Mouse (Mus musculus) layer of hippocampus, postnatal 25 days (tissue): ENCODE measurements around the gene Eef1akmt2. TPM values are rescaled to one million over a fixed set of nuclear protein-coding genes. Genes with fewer than 3 reads are reported as not detected.

Source experiments
- DNase-seq, 2 experiments: peaks; one replicate each; pipeline ENCODE4 v3.0.0; 2022; ENCODE audit warnings: mixed read lengths in 2 of 2, low spot score in 1 of 2; ENCODE audit errors: extremely low spot score in 1 of 2
- total RNA-seq, 2 experiments: library from RNA; stranded (reverse); gene quantifications; 2 replicates each; pipeline ENCODE4 v1.2.3; 2021

Gene Eef1akmt2
- total RNA-seq, 2 experiments from 2014 or later = 29.1 to 38.7 TPM

DNA sequence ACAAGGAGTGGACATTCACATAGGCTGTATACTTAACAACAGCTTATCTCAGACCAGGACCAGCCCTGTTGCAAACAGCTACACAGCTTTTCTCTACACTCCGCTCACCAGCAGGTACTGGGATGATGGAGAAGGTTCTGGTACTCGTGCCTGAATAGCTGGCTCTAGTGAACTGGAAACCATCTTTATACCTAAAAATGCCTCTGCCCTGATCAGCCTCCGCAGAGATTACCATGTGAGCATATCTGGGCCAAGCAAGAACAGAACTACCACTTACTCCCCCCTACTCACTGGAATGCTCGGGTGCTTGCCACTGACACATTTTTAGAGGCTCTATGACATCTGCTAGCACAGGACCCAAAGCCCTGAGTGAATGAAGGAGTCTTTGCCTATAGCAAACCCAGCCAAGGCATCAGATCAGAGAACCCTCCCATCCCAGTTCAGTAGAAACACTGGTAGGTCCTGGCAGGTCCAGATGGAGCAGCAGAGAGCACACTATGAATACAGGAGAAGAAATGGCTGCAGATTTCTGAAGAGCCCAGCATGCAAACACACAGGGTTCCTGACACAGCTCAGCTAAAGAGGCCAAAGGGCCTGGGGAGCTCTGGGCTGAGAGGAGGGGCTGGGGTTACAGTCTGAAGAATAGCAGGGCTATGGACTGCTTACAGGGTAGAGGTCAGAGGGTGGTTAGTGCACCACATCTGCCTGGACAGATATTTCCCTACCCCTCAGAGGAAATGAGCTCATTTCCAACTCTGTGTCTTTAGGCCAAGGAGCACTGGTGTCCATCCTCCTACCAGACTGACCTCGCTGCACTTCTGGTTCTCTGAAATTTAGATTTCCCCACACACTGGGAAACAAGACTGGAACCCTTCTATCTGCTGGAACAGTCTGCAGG is 53.1 kb downstream of the Eef1akmt2 start:
- no peak for DNase-seq

- no peak for DNase-seq
Measured at GRCm38 (mm10) chr7:132795141-132795540, 57.3 kb downstream of the Eef1akmt2 start.

DNA sequence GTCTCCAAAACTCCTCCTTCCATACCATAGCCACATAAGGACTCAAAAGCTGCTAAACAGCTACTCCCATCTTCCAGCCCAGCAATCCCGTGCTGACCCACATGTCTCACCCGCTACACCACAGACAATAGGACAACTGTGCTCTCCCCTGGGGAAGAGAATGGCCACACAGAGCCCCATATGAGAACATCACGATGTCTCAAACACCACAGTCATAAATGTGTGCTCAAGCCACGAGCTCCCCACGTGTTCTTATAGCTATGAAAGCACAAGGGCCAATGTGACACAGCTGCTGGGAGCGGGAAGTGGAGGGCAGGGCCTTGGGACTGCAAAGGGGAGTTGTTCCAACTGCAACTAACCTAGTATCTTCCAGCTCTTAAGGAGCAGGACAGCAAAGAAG is 59.0 kb downstream of the Eef1akmt2 start:
- DNase-seq = no peak

DNA sequence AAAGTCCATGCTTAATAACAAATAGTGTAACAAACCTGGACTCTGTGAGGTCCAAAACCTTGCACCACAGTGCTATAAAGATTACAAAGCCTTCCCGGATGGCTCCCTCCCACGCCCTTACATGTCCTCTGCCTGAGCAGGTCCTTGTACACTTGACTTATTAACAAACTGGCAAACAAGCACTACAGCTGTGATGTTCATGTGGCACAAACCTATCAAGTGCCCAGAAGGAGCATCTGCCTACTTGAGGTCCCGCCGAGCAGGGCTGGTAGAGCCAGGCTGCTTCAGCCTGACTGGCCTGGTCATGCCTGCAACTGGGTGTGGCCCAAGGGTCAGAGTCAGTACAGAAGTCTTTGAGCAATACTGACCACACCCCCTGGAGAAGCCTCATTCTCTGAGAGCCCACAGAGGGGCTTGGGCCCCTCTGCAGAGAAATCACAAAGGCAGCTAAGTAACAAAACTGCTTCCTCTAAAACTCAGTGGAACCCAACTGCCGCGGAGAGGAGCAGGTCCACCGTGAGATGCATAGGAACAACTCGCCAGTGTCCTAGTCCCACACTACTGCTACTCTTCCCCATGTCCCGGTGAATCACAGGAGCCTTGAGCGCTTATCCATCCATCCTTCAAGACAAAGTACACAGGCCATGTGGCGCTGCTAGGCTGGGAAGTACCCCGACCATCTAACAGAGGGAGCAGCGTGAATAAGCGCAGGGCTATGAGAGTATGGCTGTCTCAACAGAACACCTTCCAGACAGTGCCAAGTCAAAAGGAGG is 61.8 kb downstream of the Eef1akmt2 start:
- DNase-seq = no peak

- DNase-seq = peak in 1 of 2 experiments; percentile 42
Measured at GRCm38 (mm10) chr7:132788826-132789225, 63.6 kb downstream of the Eef1akmt2 start.

- DNase-seq = no peak
Measured at GRCm38 (mm10) chr7:132787496-132788190, 64.8 kb downstream of the Eef1akmt2 start.

GRCm38 (mm10) chr7:132787022-132787421 is 65.5 kb downstream of the Eef1akmt2 start:
- no peak for DNase-seq

DNA sequence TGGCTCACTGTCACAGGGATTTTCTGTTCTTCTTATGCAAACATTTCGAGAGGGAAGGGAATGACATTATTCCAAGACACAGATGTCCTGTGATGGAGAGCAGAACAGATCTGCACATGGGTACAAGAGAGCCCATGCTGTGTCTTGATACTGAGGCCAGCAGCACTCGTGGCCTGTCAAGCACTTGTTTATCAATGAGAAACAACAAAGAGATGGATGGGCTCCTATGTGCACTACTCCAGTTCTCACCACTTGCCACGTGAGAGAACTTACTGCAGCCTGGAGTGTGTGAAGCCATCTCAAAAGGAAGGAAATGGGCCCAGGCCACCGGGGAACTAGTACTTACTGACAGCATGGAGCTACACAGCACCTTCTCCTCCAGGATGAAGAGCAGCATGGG is 66.0 kb downstream of the Eef1akmt2 start:
- no peak for DNase-seq

GRCm38 (mm10) chr7:132786011-132786410 is 66.5 kb downstream of the Eef1akmt2 start:
- no peak for DNase-seq

- DNase-seq = no peak
Measured at GRCm38 (mm10) chr7:132784101-132784500, 68.4 kb downstream of the Eef1akmt2 start.

DNA sequence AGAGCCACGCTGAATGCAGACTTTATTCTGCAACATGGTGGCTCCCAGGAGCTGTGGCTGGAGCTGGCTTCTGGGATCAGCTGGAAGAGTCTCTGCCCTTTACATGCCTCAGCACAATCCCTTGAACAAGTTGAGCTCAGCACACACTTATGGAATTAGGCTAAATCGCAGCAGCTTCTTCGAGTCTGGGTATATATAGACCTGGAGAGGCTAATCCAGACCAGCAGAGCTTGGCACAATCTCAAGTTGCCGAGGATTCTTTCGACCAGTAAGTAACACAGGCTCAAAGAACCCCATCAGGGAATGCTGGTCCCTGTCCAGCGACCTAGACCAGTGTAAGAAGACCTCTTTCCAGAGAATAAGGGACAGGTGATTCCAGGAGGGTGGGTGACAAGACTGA is 70.6 kb downstream of the Eef1akmt2 start:
- no peak for DNase-seq

DNA sequence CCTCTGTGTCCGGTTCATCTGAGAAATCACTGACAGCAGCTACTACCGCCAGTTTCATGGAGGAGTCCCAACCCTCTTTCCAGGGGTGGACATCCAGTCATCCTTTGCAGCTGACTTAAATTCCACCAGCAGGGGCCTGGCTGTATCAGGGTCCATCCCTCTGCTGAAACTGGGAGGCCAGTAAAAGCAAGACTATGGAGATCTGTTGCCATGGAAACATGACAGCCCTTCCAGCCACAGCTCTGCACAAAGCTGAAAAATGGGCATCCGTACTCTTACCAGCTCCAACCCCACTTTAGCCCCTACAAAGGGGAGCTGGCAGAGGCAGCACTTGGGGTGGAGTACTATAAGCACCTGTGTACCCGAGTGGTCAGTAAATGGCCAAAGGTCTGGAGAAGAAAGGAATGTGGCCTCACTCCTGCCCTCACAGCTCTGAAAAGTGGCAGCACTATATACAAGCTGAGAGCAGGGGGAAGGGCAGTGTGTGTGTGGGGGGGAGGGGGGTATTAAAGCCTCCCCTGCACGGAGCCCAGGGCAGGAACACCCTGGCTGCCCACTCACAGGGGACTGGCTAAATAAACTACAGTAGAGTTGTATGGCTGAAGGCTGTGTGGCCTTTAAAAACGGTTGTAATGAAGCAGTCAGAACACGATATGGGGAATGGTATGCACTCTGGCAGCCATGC is 71.2 kb downstream of the Eef1akmt2 start:
- no peak for DNase-seq

DNA sequence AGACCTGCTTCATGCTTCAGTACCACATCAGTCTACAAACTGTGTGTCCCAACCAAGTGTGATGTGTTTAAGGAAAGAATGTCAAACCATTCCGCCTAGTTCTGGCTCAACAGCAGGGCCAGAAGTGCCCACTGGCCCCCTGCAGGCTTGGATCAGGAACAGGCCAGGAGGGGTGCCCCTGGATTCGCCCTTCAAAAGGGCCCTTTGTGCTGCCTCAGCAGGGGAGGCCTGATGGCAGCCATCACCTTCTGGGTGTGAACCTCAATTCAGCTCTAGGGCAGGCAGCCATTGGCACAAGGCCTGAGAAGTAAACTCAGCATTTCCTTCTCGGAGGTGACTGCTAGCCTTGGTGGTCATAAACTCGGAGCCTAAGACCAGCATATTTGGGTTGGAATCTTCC is 71.9 kb downstream of the Eef1akmt2 start:
- no peak for DNase-seq

GRCm38 (mm10) chr7:132778630-132779029 is 73.8 kb downstream of the Eef1akmt2 start:
- DNase-seq = no peak

GRCm38 (mm10) chr7:132777728-132778453 is 74.6 kb downstream of the Eef1akmt2 start:
- no peak for DNase-seq

Other genes with a start within 250 kb of the Eef1akmt2 start
- 10 to 100 TPM; 28.0 to 30.6 TPM for gene Lhpp, start 242.0 kb downstream of the Eef1akmt2 start, total RNA-seq
- gene Fam53b, start 38.8 kb downstream of the Eef1akmt2 start, total RNA-seq = 10 to 100 TPM; 34.6 to 40.9 TPM
- gene Abraxas2, start 6.6 kb upstream of the Eef1akmt2 start, total RNA-seq = 10 to 100 TPM; 25.5 to 27.0 TPM
- gene Zranb1, start 78.5 kb upstream of the Eef1akmt2 start, total RNA-seq = 10 to 100 TPM; 38.4 to 41.6 TPM